Mouse (Mus musculus) B cell, adult 2 months (primary cell): Measurements from ENCODE around the gene Zkscan16.

Experiments used
- DNase-seq, 2 experiments: peaks; one replicate each; pipeline ENCODE4 v3.0.0; 2022

The Zkscan16 gene

DNA sequence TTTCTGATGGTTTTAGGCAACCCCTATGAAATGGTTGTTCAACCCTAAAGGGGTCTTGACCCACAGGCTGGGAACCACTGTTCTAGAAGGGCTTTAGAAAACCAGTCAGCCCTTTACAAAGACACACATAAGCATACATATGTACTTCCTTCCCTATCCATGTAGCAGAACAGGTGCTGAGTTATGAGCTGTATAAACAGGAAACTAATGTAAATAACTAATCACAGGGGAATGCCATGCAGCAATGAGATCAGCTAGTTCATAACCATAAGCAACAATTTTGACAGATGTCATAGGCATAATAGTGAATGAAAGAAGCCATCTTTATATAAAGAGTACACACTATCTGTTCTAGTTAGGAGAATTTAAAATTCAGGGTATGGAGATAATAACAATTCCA is 1.8 kb upstream of the Zkscan16 start:
- peak; percentile 24 to 33 for DNase-seq

DNA sequence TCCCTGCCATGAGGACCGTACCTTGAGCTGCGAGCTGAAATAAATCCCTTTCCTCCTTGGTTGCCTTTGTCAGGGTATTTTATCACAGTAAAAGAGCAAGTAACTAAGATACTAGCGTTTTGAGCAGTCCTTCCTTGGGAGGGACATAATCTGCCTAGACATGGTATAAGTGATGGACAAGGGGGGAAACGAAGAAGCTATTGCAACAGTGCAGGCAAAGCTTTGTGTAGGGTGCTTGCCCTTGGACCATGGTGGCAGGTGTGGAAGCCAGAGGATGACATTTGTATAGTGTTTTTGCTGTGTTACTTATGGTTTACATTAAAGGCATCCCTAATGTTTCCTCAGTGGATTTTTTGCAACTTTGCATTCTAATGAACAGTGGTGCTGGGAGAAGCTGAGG is 486 bp upstream of the Zkscan16 start:
- DNase-seq = no peak

DNA sequence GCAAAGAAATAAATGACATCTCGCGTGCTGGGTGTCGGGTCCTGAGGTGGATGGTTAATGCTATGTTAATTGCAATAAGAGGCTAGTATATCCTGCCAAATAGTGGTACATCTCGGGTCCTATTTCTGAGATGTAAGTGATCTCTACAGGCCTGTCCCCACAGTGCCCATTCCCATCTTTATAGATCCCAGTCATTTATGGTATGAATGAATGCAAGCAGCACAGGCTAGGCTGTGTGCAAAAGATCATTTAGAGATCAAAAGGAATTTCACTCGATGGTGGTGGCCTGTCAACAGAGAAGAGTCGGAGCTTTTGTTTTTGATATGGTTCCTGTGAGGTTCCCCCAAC is 752 bp downstream of the Zkscan16 start:
- DNase-seq = no peak

DNA sequence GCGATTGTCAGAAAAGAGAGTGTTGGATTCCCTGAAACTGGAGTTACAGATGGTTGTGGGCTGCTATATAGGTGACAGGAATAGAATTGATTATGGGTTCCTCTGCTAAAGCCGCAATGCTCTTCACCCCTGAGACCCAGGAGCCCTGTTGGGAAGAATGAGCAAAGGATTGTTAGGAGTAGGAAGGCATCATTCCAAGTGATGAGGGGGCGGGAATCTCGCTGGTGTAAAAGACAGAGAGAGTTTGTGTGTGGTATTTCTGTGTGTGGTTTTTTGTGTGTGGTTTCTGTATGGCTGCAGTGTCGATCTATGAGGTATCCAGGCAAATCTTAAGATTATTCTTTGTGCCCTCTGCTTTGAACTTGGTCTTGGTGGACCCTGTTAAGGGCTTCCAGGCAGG is 1.3 kb downstream of the Zkscan16 start:
- no peak for DNase-seq

DNA sequence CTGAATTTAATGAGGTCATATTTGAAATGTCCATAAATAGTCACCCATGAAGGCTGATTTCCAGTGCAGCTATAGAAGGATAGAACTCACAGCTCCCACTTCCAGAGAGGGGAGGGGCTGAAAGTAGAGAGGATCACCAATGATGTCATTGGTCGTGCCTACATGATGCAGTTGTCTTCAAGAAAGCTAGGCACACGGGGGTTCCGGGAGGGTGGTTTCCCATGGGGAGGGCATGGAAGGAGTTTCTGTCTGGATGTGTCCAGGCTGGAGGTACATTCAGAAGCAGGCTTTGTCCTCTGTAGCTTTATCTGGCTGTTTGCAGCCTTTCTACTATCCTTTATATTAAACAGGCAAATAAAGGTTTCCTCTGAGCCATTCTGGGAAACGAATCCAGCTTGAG is 5.0 kb downstream of the Zkscan16 start:
- no peak for DNase-seq

DNA sequence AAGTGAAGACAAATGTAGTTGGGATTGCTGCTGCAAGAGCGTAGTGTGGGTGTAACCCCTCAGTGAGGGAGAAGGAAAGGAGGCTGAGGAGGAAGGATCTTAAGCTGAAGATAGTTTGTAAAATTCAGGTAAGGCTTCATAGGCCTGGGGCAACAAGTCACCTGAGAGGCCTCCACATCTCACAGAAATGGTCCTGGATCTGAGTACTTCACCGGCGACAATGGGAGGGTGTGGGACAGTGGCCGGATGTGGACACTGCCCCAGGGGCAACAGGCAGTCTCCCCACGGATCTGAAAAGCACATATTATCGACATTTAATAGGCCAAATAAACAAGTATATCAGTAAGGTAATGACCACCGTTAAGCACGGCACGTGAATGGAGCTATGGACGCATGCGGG is 9.2 kb downstream of the Zkscan16 start:
- DNase-seq = no peak

DNA sequence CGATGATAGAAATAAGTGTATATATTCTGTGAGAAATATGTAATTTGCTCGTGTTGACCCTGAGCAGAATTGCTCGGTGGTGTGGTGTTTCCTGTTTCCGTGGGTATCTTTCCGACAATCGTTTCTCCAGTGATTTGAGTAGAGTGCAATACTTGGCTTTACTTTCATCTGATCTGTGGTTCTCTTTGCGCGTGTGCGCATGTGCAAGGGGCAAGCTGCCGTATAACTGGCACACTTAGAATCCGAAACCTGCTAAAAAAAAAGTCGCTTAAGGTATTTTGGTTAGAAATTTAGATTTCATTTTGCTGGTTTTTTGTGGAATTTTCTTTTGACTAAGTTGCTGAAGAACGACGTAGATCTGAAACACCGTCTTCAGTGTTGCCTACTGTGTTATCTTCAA is 18.3 kb downstream of the Zkscan16 start:
- no peak for DNase-seq

DNA sequence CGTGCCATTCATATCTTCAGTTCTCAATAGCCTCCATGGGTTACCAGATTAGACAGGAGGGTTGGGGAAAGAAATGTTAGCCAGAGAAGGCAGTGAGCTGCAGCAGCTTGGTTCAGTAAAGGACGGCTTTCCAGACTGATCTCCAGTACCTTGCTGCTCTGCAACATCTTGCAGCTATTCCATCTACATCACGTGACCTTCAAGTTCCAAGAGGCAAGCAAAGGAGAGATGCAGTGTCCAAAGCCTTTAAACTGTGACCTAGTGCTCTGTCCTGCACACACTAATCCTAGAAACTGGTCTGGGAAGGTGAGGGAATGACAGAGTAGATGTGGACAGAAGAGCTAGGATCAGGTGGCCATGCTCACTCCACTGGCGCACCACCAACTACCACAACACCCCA is 19.8 kb downstream of the Zkscan16 start:
- DNase-seq = no peak

DNA sequence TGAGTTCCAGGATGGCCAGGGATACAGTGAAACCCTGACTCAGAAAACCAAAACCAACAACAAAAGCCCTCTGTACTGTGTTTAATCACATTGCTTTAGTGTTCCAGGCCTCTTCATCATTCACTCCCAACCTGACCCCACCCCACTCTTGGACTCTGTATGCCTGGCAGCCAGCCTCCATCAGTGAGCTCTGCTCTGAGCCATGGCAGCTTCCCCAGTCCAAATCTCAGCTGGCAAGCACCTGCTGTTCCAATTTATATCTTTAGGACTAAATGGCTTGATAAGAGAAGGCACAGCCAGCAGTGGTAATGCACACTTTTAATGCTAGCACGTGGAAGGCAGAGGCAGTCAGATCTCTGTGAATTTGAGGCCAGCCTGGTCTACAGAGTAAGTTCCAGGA is 21.7 kb downstream of the Zkscan16 start:
- no peak for DNase-seq

DNA sequence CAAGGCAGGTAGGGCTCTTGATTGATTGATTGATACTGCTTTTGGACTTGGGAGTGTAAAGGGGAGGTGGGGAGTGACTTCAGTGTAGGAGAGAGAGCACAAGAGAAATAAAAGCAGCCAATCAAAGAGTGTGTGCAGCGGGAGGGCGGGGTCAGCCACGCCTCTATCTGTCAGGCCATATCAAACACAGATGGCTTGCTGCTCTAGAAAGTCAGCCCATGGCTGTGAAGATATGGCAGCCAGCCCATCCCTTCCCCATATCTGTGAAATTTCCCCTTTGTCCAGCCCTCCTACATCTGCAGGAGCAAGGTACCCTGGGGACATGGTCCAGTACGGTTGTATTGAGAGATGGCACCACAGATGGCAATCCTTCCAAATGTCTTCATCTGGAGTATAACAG is 27.2 kb downstream of the Zkscan16 start:
- no peak for DNase-seq

DNA sequence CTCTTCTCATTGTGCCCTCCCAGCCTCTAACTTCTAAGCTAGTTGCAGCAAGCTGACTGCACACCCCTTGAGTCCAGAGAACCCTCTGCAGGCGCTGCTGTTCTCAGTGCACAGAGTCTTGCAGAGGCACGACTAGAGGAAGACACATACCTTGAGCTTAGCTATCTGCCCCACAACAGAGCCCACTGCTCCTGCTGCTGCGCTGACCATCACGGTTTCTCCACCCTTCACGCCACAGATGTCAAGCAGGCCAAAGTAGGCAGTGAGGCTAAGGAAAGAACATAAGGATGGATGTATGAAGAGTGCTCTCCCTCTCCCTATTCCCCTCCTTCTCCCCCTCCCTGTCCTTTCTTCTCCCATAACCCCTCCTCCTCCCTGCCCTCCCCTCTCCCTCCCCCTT is 32.3 kb downstream of the Zkscan16 start:
- DNase-seq = no peak

DNA sequence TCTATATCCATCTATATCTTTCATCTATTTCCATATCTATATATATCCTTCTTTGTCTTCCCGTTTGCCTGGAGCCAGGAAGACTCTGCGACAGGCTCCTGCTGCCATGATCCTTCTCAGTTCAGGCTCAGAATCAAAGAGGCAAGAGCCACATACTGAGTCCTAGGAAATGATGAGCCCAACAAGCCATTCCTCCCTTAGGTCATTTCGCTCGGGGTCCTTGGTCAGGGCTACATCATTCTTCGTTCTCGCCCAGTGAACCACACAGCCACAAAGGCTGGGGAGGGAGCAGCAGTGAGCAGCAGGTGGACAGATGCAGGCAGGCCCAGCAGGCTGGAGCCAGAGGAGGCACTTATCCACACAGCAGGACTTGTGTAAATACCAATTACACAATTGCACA is 38.0 kb downstream of the Zkscan16 start:
- DNase-seq = no peak

DNA sequence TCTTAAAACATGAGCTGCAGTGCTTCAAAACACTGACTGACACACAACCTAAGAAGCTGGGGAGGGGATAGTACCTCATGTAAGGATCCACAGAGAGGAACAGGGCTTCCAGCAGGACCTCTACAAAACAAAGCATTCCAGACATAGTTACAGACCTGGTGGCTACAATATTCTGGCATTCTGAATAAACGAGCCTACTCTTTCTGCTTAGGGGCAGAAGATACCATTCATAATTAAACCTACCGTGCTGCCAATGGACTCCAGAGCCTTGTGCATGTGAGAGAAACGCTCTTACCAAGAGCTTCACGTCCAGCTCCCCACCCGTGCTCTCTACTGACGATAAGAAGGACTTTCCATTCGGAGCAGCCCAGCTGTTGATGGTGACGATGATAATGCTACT is 39.4 kb downstream of the Zkscan16 start:
- DNase-seq = no peak

DNA sequence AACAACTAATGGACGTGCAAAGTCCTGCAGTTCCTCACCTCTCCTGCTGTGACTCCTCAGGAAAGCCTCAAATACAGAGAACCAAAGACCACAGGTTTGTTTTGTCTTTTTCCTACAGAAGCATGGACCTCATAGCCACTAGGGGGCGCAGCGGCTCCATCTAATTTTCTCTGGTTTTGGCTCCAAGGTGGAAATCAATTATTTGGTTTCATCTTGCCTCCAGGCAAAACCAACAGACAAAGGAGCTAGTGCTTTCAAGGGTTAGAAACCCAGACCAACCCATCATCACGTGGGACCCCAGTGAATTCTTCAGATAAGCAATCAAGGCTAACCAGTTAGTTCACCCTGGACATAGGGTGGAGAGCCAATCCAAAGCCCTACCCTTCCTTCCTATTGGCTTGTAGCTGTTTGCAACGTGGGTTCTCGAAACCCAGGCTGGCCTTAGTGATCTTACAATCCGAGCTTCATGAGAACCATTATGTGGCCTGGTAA is 41.8 kb downstream of the Zkscan16 start:
- DNase-seq = peak; percentile 92 to 93

DNA sequence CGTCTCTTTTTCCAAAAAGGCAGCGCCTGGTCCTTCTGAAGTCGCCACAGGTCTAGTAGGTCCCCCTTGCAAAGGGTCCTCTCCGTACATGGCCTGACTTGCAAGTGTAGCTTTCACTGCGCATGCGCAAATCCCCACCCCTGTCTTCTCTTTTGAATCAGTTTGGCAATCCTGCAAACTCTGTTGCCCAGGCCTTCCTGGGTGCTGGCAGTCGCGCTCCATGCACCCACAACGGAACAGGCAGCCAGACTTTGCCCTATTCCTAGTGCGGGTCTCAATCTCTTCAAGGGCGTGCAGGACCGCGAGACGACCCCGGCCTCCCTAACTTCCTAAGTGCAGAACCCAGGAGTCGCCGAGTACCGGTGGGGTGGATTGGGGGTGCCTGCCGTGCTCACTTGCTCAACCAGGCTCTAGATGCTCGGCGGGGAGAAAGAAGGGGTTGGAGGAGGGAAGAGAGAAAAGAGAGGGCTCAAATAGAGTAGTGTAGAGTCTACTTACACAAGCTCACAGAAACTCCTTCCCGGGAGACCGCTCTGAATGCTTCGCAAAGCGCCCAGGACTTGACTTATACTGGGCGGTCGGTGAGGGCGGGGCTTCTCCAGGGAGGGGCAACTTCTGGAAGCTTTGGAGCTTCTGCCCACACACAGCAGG is 43.2 kb downstream of the Zkscan16 start, which contains the start of gene Ptgr1:
Gene Ptgr1, minus strand, starts transcription at position 580 of the 651 bp plus-strand sequence.
- DNase-seq = peak; percentile 79 to 80

DNA sequence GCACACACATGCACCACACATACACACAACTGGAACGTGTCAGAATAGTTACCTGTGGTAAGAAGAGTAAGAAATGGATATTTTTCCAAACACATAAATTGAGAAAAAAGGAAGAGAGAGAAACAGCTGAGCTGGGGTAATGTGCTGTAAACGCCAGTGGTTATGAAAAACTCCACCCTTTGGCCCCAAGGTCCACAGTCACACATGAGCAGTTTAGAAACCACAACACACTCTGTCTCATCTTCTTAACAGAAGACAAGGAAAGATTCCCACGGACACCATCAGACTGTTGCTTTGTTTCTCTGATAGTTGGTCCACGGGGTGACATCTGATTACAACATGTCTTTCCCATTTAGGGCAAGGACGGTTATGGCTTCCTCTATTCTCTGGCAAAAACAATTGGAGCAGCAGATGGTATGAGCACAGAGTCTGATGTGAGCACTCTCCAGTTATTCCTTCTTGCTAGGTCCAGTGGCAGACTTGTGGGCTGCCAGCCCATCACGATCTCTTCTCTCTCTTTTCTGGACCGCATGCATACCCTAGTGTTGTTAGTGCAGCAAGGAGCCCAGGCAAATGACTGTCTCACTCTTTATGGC is 46.0 kb downstream of the Zkscan16 start:
- no peak for DNase-seq

DNA sequence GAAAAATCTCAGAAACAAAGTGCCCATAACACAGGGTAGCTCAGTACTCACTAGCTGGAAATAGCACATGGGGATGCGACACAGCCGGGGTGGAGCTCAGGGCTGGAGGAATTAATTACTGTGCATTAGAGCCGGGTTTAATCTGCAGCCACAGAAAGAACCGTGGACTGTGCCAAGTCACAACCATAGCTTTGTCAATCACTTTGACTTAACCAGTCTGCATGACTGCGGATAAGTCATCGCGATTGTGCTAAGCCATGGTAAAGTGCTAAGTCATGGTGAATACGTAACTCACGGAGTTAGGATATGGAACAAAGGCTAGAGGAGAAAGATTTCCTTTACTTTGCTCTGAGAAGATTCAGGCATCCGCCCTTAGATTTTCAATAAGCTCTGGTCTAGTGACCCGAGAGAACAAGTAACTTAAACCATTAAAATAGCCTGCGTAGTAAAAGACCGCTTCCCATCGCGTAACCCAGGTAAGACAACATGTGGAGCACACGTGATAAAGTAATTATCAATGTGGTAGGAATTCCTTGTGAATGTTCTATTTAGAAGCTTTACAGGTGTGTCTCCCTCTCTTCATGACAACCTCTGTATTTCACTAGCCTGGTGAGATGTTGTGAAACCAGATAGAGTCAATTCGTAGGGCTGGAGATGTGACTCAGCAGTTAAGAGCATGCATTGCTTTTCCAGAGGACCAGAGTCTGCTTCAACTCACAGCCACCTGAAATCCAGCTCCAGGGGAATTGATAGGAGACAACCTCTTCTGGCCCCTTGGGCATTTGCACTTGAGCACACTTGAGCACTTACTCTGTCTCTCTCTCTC is 47.4 kb downstream of the Zkscan16 start:
- DNase-seq = no peak

DNA sequence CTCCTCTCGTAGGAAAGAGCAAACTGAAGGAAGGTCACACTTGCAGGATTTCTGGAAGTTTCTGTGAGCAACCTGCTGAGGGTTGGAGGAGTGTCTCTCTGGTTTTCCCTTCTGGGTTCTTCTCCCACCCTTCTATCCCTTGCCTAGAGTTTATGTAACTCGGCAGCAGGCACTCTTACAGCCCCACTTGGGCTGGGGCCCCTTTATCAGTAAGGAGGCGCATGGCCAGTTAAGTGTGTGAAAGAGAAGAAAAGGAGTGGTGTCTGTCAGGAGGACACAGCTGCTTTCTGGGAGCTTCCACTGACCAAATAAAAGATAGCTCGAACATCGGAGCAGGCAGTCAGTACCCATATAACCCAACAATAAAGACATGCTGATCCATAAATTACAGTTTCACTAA is 48.8 kb downstream of the Zkscan16 start:
- no peak for DNase-seq

DNA sequence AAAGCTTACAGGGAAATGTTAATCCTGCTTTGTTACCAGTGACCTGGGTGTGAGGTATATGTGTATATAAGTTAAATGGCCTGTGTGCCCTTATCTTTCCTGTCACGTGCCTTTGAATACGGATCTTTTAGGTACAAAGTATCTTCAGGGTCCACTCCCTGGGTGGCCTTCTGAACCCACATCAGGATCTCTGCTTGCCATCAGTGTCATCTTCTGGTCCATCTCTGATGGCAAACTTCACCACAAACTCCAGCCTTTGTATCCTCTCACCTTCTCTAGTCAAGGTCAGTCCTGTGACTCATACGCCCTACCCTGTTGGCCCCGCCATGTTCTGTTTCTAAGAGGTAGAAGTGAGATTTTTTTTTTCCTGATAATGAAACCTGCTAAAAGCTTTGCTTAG is 51.3 kb downstream of the Zkscan16 start, which contains the start of gene Dnajc25:
Gene Dnajc25, plus strand, starts transcription at position 301 of the 400 bp plus-strand sequence.
- DNase-seq = no peak

DNA sequence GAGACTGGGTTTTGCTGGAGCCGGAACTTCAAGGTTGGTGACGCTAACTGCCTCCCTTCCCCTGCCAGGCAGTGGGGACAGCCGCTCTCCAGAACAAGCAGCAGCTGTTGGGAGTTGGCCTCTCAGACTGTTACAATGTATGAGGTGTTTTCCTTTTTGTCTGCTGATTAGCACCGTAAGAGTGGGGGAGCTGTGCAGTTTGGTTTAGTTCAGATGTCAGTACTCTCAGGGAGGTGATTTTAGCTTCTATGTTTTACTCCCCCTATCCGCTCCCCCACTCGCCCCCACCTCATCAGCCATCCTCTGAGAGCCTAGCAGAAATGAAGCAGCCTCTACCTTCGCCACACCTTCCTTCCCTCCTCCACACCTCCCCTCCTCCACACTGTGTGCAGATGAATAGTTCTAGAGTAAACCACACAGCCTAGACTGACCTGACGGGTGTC is 51.8 kb downstream of the Zkscan16 start:
- DNase-seq = no peak

DNA sequence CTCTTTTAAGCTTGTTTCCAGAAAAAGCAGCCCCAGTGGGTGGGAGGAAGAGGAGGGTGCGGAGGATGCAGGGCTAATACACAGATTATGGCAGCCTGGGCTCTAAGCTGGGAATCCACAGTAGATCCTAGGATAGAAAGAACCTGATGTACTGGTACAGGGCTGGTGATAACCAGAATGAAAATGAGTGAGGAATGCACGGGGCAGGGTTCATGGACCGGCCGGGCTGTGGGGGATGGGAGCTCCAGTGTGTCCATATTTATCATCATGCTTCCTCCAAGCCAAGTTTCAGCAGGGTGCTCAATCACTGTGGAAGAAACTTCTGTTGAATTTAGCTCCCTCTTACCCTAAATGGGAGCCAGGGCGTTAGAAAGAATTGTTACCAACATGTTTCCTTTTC is 53.7 kb downstream of the Zkscan16 start:
- DNase-seq = no peak

DNA sequence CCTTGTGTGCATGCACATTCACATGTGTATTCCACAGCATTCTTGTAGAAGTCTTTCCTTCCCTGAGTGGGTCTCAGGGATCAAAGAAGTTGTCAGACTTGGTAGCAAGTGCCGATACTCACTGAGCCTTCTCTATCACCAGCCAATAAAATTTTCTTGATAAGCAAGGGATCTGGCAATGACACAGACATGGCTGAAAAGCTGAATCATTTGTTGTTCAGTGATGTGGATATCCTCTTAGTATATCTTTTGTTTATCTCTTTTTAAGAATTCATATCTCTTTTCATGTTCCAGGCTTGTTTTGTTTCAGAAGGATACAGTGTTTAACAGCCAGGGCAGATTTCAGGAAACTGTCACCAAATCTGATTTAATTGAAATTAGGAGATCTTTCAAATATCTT is 55.3 kb downstream of the Zkscan16 start:
- DNase-seq = no peak

DNA sequence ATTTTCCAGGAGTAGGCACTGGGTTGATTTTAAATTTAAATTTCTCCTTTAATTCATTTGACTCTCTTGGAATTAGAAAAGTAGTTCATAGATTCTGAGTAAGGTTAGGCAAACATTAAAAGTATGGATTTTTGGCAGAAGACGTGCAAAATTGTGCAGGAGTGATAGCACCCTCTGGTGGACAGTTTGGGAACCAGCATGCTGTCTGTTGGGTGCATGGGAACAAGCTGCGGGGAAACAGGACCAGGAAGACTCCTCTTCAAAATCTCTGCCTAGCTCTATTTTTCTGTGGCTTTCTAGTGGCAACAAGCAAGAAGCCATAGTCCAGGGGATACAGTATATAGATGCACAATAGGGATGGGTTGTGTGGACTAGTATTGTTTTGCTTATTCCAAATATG is 56.3 kb downstream of the Zkscan16 start:
- DNase-seq = peak; percentile 80 to 81

DNA sequence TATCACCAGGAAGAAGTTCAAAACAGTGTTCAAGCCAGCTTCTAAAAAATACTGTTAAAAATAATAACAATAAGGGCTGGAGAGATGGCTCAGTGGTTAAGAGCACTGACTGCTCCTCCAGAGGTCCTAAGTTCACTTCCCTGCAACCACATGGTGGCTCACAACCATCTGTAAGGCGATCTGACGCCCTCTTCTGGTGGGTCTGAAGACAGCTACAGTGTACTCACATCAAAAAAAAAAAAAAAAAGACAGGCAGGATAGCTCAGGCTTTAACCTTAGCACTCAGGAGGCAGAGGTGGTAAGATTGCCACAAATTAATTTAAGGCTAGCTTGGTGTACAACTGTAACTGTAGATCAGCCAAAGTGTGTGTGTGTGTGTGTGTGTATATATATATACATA is 57.2 kb downstream of the Zkscan16 start:
- DNase-seq = peak; percentile 76 to 77
